ENCODE assay signal across 8 mouse cellular contexts in genomic region chr19:5455568-5455967, GRCm38 (mm10). TPM values are rescaled to one million over a fixed set of nuclear protein-coding genes. Genes with fewer than 3 reads are reported as not detected.
DNase-seq lines count a peak whose midpoint lies in the region; ATAC-seq and TF ChIP-seq lines count a peak whose summit lies in the region.

No protein-coding gene starts in this region.

- H3K4me2 ChIP-seq in forebrain, embryonic 11.5 days (ENCODE audit: low read depth, low read length, severe bottlenecking), result peak overlapping the region; percentile 99
- peak overlapping the region; percentile 98 for H3K4me2 ChIP-seq in limb, embryonic 12.5 days

- H3K9ac ChIP-seq in forebrain, embryonic 11.5 days (ENCODE audit: low read length), result no peak overlapping the region; the same call in 1 of the 2 replicates
- H3K9ac ChIP-seq in limb, embryonic 12.5 days (replicated peaks), result peak overlapping the region; percentile 82; the same call in 1 of the 2 replicates

- peak; percentile 6 for DNase-seq in lung, adult 2 months
- DNase-seq in lung, adult 18-20 months, result no peak
- DNase-seq in forebrain, embryonic 11.5 days (ENCODE audit: low spot score), result no peak
- no peak for DNase-seq in embryo, embryonic 10.5 days (ENCODE audit: low spot score)
- DNase-seq in cerebellum, adult 18-20 months, result no peak

- no peak for ATAC-seq in forebrain, embryonic 11.5 days (replicated peaks; ENCODE audit: low FRiP score)
- ATAC-seq in limb, embryonic 12.5 days (ENCODE audit: insufficient number of reproducible peaks, insufficient read depth, low FRiP score, low TSS enrichment, low read depth), result no peak
- ATAC-seq in frontal cortex, adult (ENCODE audit: low TSS enrichment), result no peak

- TF ChIP-seq CTCF in lung, adult 2 months (IDR thresholded peaks at IDR 0.05; ENCODE audit: insufficient read depth, low read length), result no peak
- TF ChIP-seq CTCF in small intestine, adult 2 months (IDR thresholded peaks at IDR 0.05; ENCODE audit: extremely low read depth, insufficient read length, insufficient replicate concordance, low read depth, low read length), result no peak

- H3K4me3 ChIP-seq in lung, adult 2 months (replicated peaks; ENCODE audit: extremely low read depth, low read depth, low read length), result peak overlapping the region; percentile 97
- H3K4me3 ChIP-seq in forebrain, embryonic 11.5 days (ENCODE audit: low read depth, low read length), result peak overlapping the region; percentile 77; the same call in 1 of the 2 replicates
- H3K4me3 ChIP-seq in limb, embryonic 12.5 days (replicated peaks), result peak overlapping the region; percentile 83
- H3K4me3 ChIP-seq in small intestine, adult 2 months (ENCODE audit: low read depth, low read length), result peak overlapping the region; percentile 28

- 52% methylated on average over 8 of the region's 8 CpGs for WGBS in lung, adult 2 months
- WGBS in forebrain, embryonic 11.5 days, result 62% methylated on average over 8 of the region's 8 CpGs
- 67% methylated on average over 8 of the region's 8 CpGs for WGBS in limb, embryonic 12.5 days
- 80% methylated on average over 8 of the region's 8 CpGs for WGBS in small intestine, adult 2 months

- H3K27me3 ChIP-seq in forebrain, embryonic 11.5 days (ENCODE audit: control insufficient read depth, insufficient read depth, low read length), result peaks cover 6% of the 10 kb centered on the region; the same call in 1 of the 2 replicates
- peaks cover 13% of the 10 kb centered on the region for H3K27me3 ChIP-seq in limb, embryonic 12.5 days
- H3K27me3 ChIP-seq in small intestine, adult 2 months (ENCODE audit: control insufficient read depth, insufficient read depth, low read length), result no peaks in the 10 kb centered on the region

- TF ChIP-seq POLR2A in lung, adult 2 months (IDR thresholded peaks at IDR 0.05; ENCODE audit: borderline replicate concordance, extremely low read depth, low read depth, low read length), result no peak
- no peak for TF ChIP-seq POLR2A in small intestine, adult 2 months (IDR thresholded peaks at IDR 0.05; ENCODE audit: low read depth, low read length)

- H3K36me3 ChIP-seq in forebrain, embryonic 11.5 days (ENCODE audit: control insufficient read depth, insufficient read depth, low read length), result no peaks in the 10 kb centered on the region
- peaks cover 8% of the 10 kb centered on the region for H3K36me3 ChIP-seq in limb, embryonic 12.5 days
- H3K36me3 ChIP-seq in small intestine, adult 2 months (ENCODE audit: control insufficient read depth, insufficient read depth, low read length), result no peaks in the 10 kb centered on the region

- no peak overlapping the region for H3K27ac ChIP-seq in forebrain, embryonic 11.5 days (ENCODE audit: low read depth, low read length)
- H3K27ac ChIP-seq in limb, embryonic 12.5 days, result no peak overlapping the region
- no peak overlapping the region for H3K27ac ChIP-seq in small intestine, adult 2 months (ENCODE audit: insufficient read depth, low read depth, low read length)

- peaks cover 3% of the 10 kb centered on the region; the same call in 1 of the 2 replicates for H3K4me1 ChIP-seq in lung, adult 2 months (ENCODE audit: control insufficient read depth, insufficient read depth, low read length)
- peaks cover 16% of the 10 kb centered on the region; the same call in 1 of the 2 replicates for H3K4me1 ChIP-seq in forebrain, embryonic 11.5 days (replicated peaks; ENCODE audit: control insufficient read depth, insufficient read depth, low read length)
- peaks cover 33% of the 10 kb centered on the region for H3K4me1 ChIP-seq in limb, embryonic 12.5 days (replicated peaks)
- peaks cover 10% of the 10 kb centered on the region for H3K4me1 ChIP-seq in small intestine, adult 2 months (ENCODE audit: control insufficient read depth, insufficient read depth, insufficient read length, low read length)

- no peaks in the 10 kb centered on the region for H3K9me3 ChIP-seq in forebrain, embryonic 11.5 days (ENCODE audit: control insufficient read depth, low read length)
- no peaks in the 10 kb centered on the region for H3K9me3 ChIP-seq in limb, embryonic 12.5 days

RNA-seq across cellular contexts. Expression of gene Ccdc85b, which starts 2.1 kb away (rescaled TPM):
- polyA plus RNA-seq in lung, adult 2 months (2012; rRNA removed), result 15.8 and 17.0 TPM in 2 replicates
- 6.5 and 6.6 TPM in 2 replicates for polyA plus RNA-seq in forebrain, embryonic 11.5 days (2014; fragmentation: Nextera tagmentation; extraction: Ambion mirVana)
- 10.4 and 10.8 TPM in 2 replicates for polyA plus RNA-seq in limb, embryonic 12.5 days (2016; fragmentation: Nextera tagmentation; extraction: Ambion mirVana)
- 3.3 and 4.4 TPM in 2 replicates for polyA plus RNA-seq in small intestine, adult 2 months (2012; rRNA removed)

RNA-seq across cellular contexts. Expression of gene Fibp, which starts 4.8 kb away (rescaled TPM):
- polyA plus RNA-seq in lung, adult 2 months (2012; rRNA removed), result 129 and 144 TPM in 2 replicates
- 105 TPM in 2 replicates for polyA plus RNA-seq in forebrain, embryonic 11.5 days (2014; fragmentation: Nextera tagmentation; extraction: Ambion mirVana)
- polyA plus RNA-seq in limb, embryonic 12.5 days (2016; fragmentation: Nextera tagmentation; extraction: Ambion mirVana), result 130 and 140 TPM in 2 replicates
- polyA plus RNA-seq in small intestine, adult 2 months (2012; rRNA removed), result 72.5 and 143 TPM in 2 replicates

RNA-seq across cellular contexts. Expression of gene Fosl1, which starts 8.2 kb away (rescaled TPM):
- 0.34 and 0.36 TPM in 2 replicates for polyA plus RNA-seq in lung, adult 2 months (2012; rRNA removed)
- not detected in 2 replicates for polyA plus RNA-seq in forebrain, embryonic 11.5 days (2014; fragmentation: Nextera tagmentation; extraction: Ambion mirVana)
- polyA plus RNA-seq in limb, embryonic 12.5 days (2016; fragmentation: Nextera tagmentation; extraction: Ambion mirVana), result not detected in 2 replicates
- polyA plus RNA-seq in small intestine, adult 2 months (2012; rRNA removed), result 0.91 and 2.6 TPM in 2 replicates

RNA-seq across cellular contexts. Expression of gene Ctsw, which starts 12.7 kb away (rescaled TPM):
- polyA plus RNA-seq in lung, adult 2 months (2012; rRNA removed), result 4.9 and 5.7 TPM in 2 replicates
- polyA plus RNA-seq in forebrain, embryonic 11.5 days (2014; fragmentation: Nextera tagmentation; extraction: Ambion mirVana), result 3.4 and 4.0 TPM in 2 replicates
- polyA plus RNA-seq in limb, embryonic 12.5 days (2016; fragmentation: Nextera tagmentation; extraction: Ambion mirVana), result 2.2 and 2.9 TPM in 2 replicates
- 8.2 and 10.2 TPM in 2 replicates for polyA plus RNA-seq in small intestine, adult 2 months (2012; rRNA removed)

RNA-seq across cellular contexts. Expression of gene Efemp2, which starts 18.2 kb away (rescaled TPM):
- 96.9 and 103 TPM in 2 replicates for polyA plus RNA-seq in lung, adult 2 months (2012; rRNA removed)
- 49.1 and 50.4 TPM in 2 replicates for polyA plus RNA-seq in forebrain, embryonic 11.5 days (2014; fragmentation: Nextera tagmentation; extraction: Ambion mirVana)
- 138 and 139 TPM in 2 replicates for polyA plus RNA-seq in limb, embryonic 12.5 days (2016; fragmentation: Nextera tagmentation; extraction: Ambion mirVana)
- 22.4 and 26.5 TPM in 2 replicates for polyA plus RNA-seq in small intestine, adult 2 months (2012; rRNA removed)

Comparison
In these comparisons a context has a peak if more than half of its experiments do, and no peak if none do; other contexts are left out.
1. H3K4me3 ChIP-seq: peak in every context shown above with its lines; median percentile 97 in lung, adult 2 months; 83 in limb, embryonic 12.5 days; 77 in forebrain, embryonic 11.5 days; 28 in small intestine, adult 2 months.